Mouse (Mus musculus): Measurements from ENCODE around the gene Serpini2.
A peak's percentile ranks its signal among the peaks of the same experiment; 100 is the strongest.
"Not testable (repeated sequence)": the region's sequence is repeated elsewhere in the genome, so short reads cannot be mapped to it uniquely, and the experiment has no call there.

Gene Serpini2

GRCm38 (mm10) chr3:75269978-75270377 is at the start of gene Serpini2:
TSS of gene Serpini2 (minus strand) at chr3:75270078.
- DNase-seq: no peak

- no peak for DNase-seq
Observed at GRCm38 (mm10) chr3:75308861-75309260, 39.0 kb upstream of the Serpini2 start.

- no peak for DNase-seq
Observed at GRCm38 (mm10) chr3:75308228-75308627, 38.4 kb upstream of the Serpini2 start.

GRCm38 (mm10) chr3:75305584-75305983 is 35.7 kb upstream of the Serpini2 start:
- DNase-seq: no peak

GRCm38 (mm10) chr3:75304621-75305020 is 34.7 kb upstream of the Serpini2 start:
- no peak for DNase-seq

GRCm38 (mm10) chr3:75301072-75301471 is 31.2 kb upstream of the Serpini2 start:
- DNase-seq: no peak

GRCm38 (mm10) chr3:75299464-75299863 is 29.6 kb upstream of the Serpini2 start:
- DNase-seq: not testable (repeated sequence)

- no peak for DNase-seq
Observed at GRCm38 (mm10) chr3:75297758-75298111, 27.9 kb upstream of the Serpini2 start.

GRCm38 (mm10) chr3:75297026-75297757 is 27.3 kb upstream of the Serpini2 start:
- no peak for DNase-seq

GRCm38 (mm10) chr3:75293243-75293642 is 23.4 kb upstream of the Serpini2 start:
- no peak for DNase-seq

GRCm38 (mm10) chr3:75277455-75277854 is 7.6 kb upstream of the Serpini2 start:
- no peak for DNase-seq

GRCm38 (mm10) chr3:75276522-75276921 is 6.6 kb upstream of the Serpini2 start:
- DNase-seq: no peak

GRCm38 (mm10) chr3:75275127-75275526 is 5.2 kb upstream of the Serpini2 start:
- no peak for DNase-seq

- DNase-seq: no peak
Observed at GRCm38 (mm10) chr3:75259356-75259755, 10.5 kb downstream of the Serpini2 start.

GRCm38 (mm10) chr3:75219694-75220093 is 50.2 kb downstream of the Serpini2 start:
- DNase-seq: no peak

GRCm38 (mm10) chr3:75219211-75219610 is 50.7 kb downstream of the Serpini2 start:
- no peak for DNase-seq

GRCm38 (mm10) chr3:75202808-75203503 is 66.9 kb downstream of the Serpini2 start:
- DNase-seq: peak; percentile 4
